Mouse (Mus musculus): ENCODE data around the gene Pate2.

DNA sequence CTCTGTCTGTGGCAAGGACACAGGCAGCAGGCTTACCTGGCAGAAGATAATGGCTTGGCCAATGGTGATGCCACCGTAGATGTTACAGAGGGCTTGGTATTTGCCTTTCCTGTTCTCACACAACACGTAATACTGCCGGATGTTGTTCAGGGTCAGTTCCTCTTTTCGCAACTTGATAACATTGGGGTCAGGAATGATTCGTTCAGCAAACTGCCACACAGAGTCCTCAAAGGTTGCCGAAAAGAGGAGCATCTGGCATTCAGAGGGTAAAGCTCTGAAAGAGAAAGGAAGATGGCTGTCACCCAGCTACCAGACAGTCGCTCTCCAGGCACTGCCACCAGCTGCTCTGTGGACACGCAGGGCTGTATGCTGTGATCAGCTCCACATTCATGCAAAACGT is 23.3 kb upstream of the Pate2 start:
- no peak for TF ChIP-seq POLR2A (IDR thresholded peaks at IDR 0.05; ENCODE audit: borderline replicate concordance, low read depth, low read length)
- TF ChIP-seq CTCF (IDR thresholded peaks at IDR 0.05; ENCODE audit: low read depth, low read length), result no peak

Measured in bone marrow macrophage, adult 2 months (primary cell).